Comparison of ENCODE assay signal across 11 mouse cellular contexts in the genomic region with DNA sequence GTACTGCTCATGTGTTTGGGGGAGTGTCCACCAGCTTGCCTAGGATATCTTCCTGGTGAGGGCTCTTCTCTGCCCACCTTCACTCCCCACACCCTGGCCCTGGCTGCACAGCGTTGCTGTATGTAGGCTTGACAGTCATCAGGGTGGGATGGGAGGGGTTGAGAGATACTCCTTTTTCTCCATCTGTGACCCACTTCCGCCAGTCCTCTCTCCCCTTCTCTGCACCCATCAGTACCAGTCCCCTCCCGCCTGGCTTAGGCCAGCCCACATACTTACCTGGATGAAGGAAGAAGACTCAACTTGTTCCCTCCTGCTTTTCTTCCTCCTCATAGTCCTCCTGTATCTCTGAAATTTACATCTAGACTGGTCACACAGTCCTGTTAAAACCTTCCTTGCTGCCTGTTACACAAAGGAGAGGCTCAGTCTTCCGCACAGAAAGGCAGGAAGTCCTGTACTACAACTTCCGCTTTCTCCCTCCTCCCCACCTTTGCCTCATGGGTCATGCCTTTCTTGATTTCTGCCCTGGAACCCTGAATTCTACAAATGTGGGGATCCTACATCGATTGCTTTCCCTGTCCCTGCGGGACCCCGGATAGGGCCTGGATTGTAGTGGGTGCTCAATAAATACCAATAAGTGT. TPM values are rescaled to one million over a fixed set of nuclear protein-coding genes. Genes with fewer than 3 reads are reported as not detected.
DNase-seq lines count a peak whose midpoint lies in the region; ATAC-seq lines count a peak whose summit lies in the region.
"Had no signal": no experiment of that assay in that cellular context is flagged by ENCODE, and none has a peak within 500 bp of the region (broad histone marks: within the 10 kb centered on the region; RNA-seq: fewer than 3 reads in every experiment).

No protein-coding gene starts in this region.

- no peak overlapping the region for H3K4me2 ChIP-seq in heart, embryonic 16.5 days (ENCODE audit: low read depth, low read length)
- no peak overlapping the region for H3K4me2 ChIP-seq in embryonic facial prominence, embryonic 13.5 days
- H3K4me2 ChIP-seq in midbrain, embryonic 15.5 days = no peak overlapping the region
- H3K4me2 ChIP-seq: midbrain, embryonic 11.5 days; stomach, embryonic 15.5 days had no signal

- ATAC-seq in heart, embryonic 16.5 days (replicated peaks; ENCODE audit: extremely low read depth, insufficient read depth, low FRiP score) = no peak
- ATAC-seq in embryonic facial prominence, embryonic 13.5 days (ENCODE audit: insufficient number of reproducible peaks, insufficient read depth, low FRiP score, low TSS enrichment, low read depth) = no peak
- peak; percentile 47; the same call in 1 of the 2 replicates for ATAC-seq in megakaryocyte progenitor cell, adult 5-6 weeks (replicated peaks; ENCODE audit: poor library complexity)
- no peak for ATAC-seq in midbrain, embryonic 15.5 days (replicated peaks)

- H3K4me1 ChIP-seq in heart, embryonic 16.5 days (ENCODE audit: control insufficient read depth, insufficient read depth, low read length) = peaks cover 7% of the 10 kb centered on the region; the same call in 1 of the 2 replicates
- H3K4me1 ChIP-seq in embryonic facial prominence, embryonic 13.5 days = peaks cover 31% of the 10 kb centered on the region
- H3K4me1 ChIP-seq in midbrain, embryonic 15.5 days = peaks cover 16% of the 10 kb centered on the region

- H3K9me3 ChIP-seq in heart, embryonic 16.5 days (replicated peaks; ENCODE audit: control insufficient read depth, low read length) = no peaks in the 10 kb centered on the region
- H3K9me3 ChIP-seq in embryonic facial prominence, embryonic 13.5 days = no peaks in the 10 kb centered on the region
- H3K9me3 ChIP-seq in midbrain, embryonic 15.5 days = no peaks in the 10 kb centered on the region
- H3K9me3 ChIP-seq: stomach, embryonic 15.5 days had no signal

- no peaks in the 10 kb centered on the region for H3K36me3 ChIP-seq in heart, embryonic 16.5 days (ENCODE audit: control insufficient read depth, insufficient read depth)
- H3K36me3 ChIP-seq in embryonic facial prominence, embryonic 13.5 days = peaks cover 18% of the 10 kb centered on the region
- H3K36me3 ChIP-seq in midbrain, embryonic 15.5 days (replicated peaks) = no peaks in the 10 kb centered on the region
- H3K36me3 ChIP-seq: stomach, embryonic 15.5 days had no signal

- WGBS in heart, embryonic 16.5 days = 70% methylated on average over 8 of the region's 8 CpGs
- 83% methylated on average over 8 of the region's 8 CpGs for WGBS in embryonic facial prominence, embryonic 13.5 days
- 88% methylated on average over 8 of the region's 8 CpGs for WGBS in midbrain, embryonic 15.5 days

- no peak for DNase-seq in heart, postnatal 25 days (ENCODE audit: low spot score)
- DNase-seq in CD4-positive, CD25-positive, alpha-beta regulatory T cell, adult 2 months (ENCODE audit: low read depth, low spot score) = peak; percentile 56
- DNase-seq in lung, postnatal 10 days = no peak
- DNase-seq in right cerebral cortex, adult 18-20 months = no peak
- DNase-seq: kidney, adult 8-10 months had no signal

- intact Hi-C loops in heart, postnatal 25 days (cut with DNase I) = no loop called here

- H3K4me3 ChIP-seq in heart, embryonic 16.5 days (ENCODE audit: low read length) = peak overlapping the region; percentile 7; the same call in 1 of the 2 replicates
- H3K4me3 ChIP-seq in embryonic facial prominence, embryonic 13.5 days = no peak overlapping the region
- H3K4me3 ChIP-seq in midbrain, embryonic 15.5 days = no peak overlapping the region
- H3K4me3 ChIP-seq: stomach, embryonic 15.5 days had no signal

- no peak overlapping the region for H3K27ac ChIP-seq in heart, embryonic 16.5 days (ENCODE audit: low read length)
- peak overlapping the region; percentile 78; the same call in 1 of the 2 replicates for H3K27ac ChIP-seq in embryonic facial prominence, embryonic 13.5 days
- H3K27ac ChIP-seq in midbrain, embryonic 15.5 days = no peak overlapping the region
- H3K27ac ChIP-seq: stomach, embryonic 15.5 days had no signal

- no peaks in the 10 kb centered on the region for H3K27me3 ChIP-seq in heart, embryonic 16.5 days (ENCODE audit: control insufficient read depth, insufficient read depth, low read length)
- H3K27me3 ChIP-seq in embryonic facial prominence, embryonic 13.5 days = no peaks in the 10 kb centered on the region
- H3K27me3 ChIP-seq in midbrain, embryonic 15.5 days (replicated peaks) = no peaks in the 10 kb centered on the region
- H3K27me3 ChIP-seq: stomach, embryonic 15.5 days had no signal

- no peak overlapping the region for H3K9ac ChIP-seq in heart, embryonic 16.5 days (ENCODE audit: low read length)
- H3K9ac ChIP-seq in embryonic facial prominence, embryonic 13.5 days = 0 out of 2 replicates have a peak overlapping the region, but pooled peaks have one; percentile 3
- H3K9ac ChIP-seq in midbrain, embryonic 15.5 days = no peak overlapping the region
- H3K9ac ChIP-seq: stomach, embryonic 15.5 days had no signal

RNA-seq across cellular contexts. Expression of gene Ece1, which starts 21.6 kb away (rescaled TPM):
- 57.2 and 69.2 TPM in 2 replicates for polyA plus RNA-seq in heart, embryonic 16.5 days (2015; fragmentation: Nextera tagmentation; extraction: Ambion mirVana)
- total RNA-seq in heart, postnatal 25 days (2021) = 100 to 1,000 TPM in 1 of 2 experiments, 10 to 100 TPM in 1; 91.2 to 111 TPM
- 49.9 and 65.0 TPM in 2 replicates for polyA plus RNA-seq in embryonic facial prominence, embryonic 13.5 days (2015; fragmentation: Nextera tagmentation; extraction: Ambion mirVana)
- 6.2 and 7.3 TPM in 2 replicates for total RNA-seq in megakaryocyte progenitor cell, adult 5-6 weeks (2015)
- 2.9 and 3.2 TPM in 2 replicates for total RNA-seq in megakaryocyte progenitor cell, adult 5-6 weeks (2017)
- 20.7 and 23.1 TPM in 2 replicates for polyA plus RNA-seq in midbrain, embryonic 15.5 days (2015; fragmentation: Nextera tagmentation; extraction: Ambion mirVana)
